Mouse (Mus musculus): ENCODE data around the gene Lmo1.

Lmo1 gene

DNA sequence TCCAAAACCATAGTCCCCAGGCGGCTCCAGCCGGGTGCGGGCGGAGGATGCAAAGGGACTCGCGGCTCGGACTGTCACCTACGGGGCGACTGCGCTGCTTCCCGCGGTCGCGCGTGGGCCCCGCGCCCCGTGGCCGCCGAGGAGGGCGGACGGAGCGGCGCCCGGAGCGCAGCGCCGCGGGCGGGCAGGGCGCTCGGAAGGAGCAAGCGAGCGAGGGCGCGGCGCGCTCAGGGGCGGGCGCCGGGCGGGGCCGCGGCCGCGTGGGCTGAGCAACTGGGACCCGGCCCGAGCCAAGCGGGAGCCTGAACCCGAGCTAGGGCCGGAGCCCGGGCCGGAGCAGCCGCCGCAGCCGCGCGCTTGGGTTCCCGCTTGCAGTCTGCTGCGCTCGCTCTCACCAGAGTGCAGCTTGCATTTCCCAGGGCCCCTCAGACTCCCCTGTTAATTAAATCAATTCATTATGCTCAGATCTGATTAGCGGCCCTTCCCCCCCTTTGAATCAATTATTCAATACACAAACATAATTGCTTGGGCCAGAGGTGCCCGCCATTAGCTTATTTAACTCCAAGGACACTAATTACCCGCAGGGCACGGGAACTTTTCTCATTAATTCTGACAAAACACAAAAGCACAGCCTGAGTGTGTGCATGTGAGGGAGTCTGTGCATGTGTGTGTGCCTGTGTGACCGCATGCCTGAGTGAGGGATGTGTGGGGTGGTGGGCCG lies at the start of gene Lmo1:
Gene Lmo1 (minus strand): TSS at position 259 of the 721 bp plus-strand sequence.
- no peak for DNase-seq

DNA sequence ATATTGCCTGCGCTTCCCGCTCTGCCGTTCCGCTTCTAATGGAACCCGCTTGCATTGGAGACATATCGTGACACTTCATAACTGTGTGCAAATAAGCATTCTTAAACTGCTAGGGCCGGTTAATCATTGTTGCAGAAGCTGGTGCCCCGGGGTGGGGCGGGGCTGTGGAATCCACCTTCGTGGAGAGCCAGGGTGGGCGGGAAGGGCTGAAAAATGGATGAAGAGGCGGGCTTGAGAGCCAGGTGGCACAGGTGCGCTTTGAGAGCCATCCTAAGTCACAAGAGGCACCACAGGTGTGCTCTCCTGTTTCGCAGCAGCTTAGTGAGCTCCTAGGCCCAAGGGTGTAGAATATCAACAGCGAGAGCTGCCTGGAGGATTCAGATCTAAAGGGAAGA lies 46.7 kb upstream of the Lmo1 start:
- DNase-seq: no peak

DNA sequence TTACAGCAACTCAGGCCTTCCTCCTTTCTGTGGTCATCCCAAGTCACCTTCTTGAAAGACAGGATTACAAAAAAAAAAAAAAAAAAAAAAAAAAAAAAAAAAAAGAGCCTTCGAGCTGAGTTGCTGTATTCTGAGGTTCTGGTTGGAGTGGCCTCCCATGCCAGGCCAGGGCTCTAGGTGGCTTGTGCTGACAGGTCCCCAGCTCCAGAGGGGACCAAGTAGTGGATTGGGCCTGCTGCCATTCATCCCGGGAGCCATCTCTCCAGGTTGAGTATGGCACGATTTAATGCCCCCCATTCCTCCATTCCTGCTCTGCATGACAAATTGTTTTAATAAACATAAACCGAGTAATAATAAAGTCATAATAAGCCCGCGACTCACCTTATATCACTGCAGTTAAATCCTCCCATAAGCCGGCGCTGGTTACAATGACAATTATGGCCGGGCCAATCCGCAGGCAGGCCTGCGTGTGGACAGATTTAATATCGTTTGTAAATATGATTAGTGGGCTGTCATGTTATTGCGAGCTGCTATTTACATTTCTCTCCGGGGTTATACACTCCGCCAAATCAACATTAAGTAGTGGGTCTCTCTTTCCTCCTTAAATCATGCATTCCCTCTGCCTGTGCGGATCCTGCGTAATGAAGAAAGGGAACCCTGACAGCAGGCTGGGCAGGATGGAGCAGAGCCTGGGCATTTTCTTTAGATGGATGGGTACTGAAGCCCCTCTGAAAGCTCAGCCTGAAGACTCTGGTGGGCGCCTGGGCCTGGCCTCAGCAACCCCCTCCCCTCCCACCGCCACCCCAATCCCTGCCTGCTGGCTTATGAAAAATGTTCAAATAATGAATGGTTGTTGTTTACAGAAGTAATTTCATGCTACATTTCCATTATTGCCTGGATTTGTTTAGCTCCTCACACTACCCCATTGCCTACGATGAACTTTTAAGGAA lies 46.0 kb upstream of the Lmo1 start:
- no peak for DNase-seq

DNA sequence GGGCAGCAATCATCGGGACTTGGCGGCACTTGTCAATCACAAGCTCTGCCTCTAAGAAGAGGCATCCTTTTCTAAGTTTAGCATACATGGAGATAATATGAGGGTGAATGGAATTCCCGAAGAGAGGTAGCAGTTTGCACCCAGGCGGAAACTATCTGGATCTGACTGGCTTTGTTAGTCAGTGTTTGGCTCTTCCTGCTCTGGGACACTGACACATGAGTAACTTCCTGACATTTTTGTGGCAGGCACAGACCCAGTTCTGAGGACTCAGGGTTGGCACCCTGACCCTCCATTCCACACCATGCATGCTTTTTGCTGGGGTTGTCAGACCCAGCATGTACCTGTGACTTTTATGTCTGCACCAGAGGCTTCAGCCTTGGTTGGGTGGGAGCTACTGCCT lies 45.0 kb upstream of the Lmo1 start:
- DNase-seq: no peak

DNA sequence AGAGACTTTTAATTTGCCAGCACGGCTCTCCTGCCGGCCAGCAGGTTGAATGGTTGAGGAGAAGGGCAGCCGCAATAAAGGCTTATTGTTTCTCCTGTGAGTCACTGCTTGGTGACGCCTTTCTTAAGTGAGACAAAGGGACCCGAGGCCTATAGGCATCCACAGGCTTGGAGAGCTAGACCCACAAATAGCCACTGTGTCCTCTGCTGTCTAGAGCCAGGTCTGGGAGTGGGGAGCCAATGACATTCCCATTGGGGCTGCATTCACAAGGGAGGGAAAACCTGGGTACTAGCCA lies 43.9 kb upstream of the Lmo1 start:
- DNase-seq: no peak

DNA sequence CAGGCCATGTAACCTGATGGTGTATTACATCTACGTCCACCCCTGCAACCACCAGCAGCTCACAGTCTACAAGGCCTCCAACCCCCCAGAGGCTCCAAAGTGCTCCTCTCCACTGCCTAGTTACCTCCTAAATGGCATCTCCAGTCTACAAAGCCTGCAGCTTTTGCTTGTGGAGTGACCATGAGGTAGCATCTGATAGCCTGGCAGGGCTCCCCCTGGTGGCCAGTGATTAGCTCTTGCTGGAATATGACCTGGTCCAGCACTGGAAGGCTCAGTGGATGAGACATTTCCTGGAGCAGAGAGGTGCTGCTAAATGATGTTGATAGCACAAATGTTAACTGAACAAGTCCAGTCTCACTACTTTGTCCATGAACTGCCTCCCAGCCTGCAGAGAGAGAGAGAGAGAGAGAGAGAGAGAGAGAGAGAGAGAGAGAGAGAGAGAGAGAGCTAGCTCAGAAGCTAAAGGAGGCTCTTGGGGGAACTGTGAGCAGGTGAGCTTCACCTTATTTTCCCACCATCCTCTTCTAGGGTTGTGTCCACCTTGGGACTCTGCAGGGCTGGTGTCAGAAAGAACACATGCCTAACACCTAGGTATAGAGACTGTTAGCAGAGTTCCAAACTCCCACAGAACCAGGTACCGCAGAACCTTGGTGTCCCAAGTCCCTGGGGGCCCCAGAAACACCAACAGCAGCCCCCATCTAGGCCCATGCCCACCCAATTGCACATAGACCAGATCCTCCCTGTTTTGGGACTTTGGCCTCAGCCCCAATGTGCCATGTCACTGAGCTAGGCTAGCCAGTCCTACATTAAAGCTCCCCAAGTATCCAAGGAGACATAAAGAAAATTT lies 43.3 kb upstream of the Lmo1 start:
- peak; percentile 54 to 56 for DNase-seq

DNA sequence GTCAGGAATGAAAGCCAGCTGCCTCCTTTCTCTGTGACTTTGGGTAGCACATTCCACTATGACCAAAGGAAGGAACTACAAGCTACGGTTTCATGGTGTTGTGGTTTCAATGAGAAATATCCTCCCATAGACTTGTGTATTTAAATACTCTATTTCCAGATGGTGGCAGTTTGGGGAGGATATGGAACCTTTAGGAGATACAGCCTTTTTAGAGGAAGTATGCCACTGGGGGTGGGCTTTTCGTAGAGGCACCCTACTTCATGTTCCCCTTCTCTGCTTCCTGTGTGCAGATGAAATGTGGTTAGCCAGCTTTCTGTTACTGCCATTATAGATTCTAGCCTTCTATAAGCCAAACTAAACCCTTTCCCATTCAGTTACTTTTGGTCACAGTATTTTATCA lies 34.8 kb upstream of the Lmo1 start:
- DNase-seq: no peak

DNA sequence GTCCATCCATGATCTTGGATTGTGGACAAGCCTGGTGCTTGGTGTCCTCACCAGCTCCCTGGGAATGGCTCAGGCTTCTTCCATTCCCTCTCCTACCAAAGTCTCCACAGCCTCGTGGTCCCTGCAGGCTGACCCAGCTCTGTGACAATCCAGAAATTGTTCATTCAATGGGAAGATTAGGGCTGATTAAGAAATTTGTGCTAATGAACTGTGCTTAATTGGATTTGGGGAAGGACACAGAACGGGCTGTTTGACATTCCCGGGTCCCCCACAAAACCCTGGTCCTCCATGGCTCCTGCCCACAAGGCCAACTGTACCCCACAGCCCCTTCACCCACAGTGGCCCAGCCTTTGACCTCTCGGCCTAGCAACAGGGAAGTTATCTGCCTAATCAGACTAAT lies 32.8 kb upstream of the Lmo1 start:
- DNase-seq: no peak

DNA sequence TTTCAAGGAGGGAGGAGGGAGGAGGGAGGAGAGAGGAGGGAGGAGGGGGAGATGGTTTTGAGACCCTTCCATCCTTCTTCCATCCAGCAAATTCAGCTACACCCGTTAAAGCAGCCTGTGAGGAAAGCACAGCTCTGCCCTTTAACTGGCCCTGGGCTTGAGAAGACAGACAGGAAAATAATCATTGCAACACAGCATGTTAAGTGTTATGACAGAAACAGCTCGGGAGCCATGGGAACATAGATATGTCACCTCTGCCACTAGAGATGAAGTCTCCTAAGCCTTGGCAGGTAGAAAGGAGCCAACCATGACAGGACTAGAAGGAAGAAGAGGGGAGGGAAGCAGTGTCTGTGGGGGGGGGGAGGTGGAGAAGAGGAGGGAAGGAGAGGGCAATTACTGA lies 31.4 kb upstream of the Lmo1 start:
- DNase-seq: no peak

DNA sequence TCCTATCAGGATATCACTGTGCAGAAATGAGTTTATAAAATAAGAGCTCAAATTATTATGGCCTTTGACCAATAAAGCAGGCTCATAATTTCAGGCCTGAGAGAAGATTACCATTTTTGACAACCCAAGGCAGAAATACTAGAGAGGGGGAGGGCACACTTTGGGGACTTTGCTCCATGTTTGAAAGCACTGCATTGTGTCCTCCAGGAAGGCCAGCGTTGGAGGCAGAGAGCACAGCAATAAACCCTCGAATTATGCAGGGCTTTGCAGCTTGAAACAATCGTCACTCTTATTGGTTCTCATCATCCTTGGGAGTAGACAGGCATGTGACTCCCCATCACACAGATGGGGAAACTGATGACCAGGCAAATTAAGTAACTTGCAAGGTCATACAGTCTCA lies 28.1 kb upstream of the Lmo1 start:
- DNase-seq: no peak

DNA sequence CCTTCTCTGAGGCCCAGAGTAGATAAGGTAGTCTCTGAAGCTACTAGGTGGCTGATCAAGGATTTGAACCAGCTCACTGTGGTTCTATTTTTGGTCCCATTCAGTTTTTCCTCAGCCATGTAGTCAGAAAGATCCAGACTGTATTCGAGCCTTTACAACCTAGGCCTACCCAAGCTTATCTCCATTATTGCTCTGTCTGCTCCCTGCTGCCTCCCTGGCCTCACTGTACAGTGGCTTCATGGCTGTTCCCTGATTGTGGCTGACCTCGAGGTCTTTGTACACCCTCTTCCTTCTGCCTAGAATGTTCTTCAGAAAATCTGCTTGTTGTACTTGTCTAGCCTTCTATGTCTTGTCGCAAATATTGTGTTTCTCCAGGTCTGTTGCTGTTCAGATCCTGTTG lies 25.6 kb upstream of the Lmo1 start:
- no peak for DNase-seq

DNA sequence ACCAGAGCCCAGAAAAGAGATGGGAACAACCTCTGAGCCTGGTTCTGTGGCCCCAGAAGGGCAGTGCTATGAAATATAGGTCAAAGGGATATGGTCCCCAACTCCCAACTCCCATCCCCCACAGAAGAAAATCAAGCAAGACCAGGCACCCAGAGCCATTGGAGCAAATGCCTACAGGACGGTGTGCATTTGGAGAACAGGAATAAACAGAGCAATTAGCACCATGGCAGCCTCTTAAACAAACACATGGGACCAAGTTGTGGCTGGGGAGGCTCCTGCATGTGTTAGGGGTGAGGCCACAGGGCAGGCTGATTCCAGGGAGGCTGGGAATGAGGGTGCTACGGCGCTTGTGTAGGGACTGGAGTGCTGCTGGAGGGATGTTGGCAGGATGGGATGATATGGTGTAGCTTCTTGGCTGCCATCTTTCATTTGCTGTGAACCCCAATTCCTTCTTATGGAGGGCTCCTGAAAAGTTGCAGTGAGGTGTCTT lies 22.2 kb upstream of the Lmo1 start:
- DNase-seq: no peak

DNA sequence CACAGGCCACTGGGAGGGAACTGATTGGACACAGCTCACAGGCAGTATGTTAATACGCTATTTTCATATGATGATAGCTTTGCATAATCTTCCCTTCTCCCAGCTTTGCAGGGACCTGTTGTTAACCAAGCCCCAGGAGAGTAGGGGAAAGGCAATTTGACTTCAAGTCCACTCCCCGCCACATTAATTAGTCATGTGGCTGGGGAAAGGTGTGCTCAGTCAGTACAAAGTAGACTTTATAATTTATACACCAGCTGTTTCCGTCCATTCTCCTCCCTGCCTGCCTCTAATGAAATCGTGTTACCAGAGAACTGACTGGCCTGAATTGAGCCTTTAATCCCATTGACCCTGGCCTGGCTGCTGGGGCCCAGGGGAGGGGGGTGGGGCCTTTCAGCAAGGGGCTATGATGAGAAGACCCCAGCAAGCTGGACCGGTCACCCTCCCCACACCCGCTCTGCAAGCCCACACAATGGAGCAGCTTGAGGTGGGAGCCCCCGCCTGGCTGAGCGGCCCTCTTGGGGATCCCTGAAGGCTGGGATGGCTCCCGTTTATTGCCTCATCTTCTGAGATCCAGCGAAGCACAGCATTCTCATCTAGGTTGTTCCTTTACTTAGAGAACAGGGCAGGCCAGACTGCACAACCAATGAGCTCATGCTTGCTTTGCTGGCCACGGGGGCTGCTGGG lies 21.5 kb upstream of the Lmo1 start:
- no peak for DNase-seq

DNA sequence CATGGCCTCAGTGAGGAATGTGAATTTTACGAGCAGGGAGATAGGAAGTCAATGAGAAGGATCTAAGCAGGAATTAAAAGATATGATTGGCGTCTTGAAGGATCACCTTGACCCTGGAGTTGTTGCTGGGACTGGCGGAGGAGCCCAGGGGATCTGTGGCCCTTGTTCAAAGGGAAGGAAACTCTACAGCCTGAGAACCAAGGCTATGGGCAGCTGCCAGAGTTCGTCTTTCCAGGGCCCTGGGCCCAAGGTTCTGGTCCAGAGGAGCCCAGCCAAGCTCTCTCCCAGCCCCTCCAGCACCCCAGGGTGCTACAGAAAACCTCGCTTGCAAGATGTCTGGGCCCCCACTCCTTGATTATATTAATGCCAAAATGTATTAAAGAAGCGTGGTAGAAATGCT lies 21.0 kb upstream of the Lmo1 start:
- DNase-seq: no peak

DNA sequence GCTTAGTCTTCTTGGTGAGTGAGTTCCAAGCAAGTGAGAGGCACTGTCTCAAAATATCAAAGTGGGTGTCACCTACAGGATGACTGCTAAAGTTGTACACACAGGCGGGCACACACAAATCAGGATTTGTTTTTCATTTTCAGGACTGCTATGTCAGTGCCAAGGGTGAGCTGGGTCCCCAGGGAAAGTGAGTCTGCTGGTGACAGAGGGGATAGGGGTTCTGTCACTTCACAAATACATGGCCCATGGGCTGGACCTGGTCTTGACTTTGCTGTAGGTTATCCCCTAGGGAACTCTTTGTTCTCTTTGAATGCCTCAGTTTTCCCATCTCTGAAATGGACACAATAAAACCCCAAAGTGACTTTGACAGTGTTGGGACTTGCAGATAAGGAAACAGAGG lies 19.8 kb upstream of the Lmo1 start:
- DNase-seq: no peak

DNA sequence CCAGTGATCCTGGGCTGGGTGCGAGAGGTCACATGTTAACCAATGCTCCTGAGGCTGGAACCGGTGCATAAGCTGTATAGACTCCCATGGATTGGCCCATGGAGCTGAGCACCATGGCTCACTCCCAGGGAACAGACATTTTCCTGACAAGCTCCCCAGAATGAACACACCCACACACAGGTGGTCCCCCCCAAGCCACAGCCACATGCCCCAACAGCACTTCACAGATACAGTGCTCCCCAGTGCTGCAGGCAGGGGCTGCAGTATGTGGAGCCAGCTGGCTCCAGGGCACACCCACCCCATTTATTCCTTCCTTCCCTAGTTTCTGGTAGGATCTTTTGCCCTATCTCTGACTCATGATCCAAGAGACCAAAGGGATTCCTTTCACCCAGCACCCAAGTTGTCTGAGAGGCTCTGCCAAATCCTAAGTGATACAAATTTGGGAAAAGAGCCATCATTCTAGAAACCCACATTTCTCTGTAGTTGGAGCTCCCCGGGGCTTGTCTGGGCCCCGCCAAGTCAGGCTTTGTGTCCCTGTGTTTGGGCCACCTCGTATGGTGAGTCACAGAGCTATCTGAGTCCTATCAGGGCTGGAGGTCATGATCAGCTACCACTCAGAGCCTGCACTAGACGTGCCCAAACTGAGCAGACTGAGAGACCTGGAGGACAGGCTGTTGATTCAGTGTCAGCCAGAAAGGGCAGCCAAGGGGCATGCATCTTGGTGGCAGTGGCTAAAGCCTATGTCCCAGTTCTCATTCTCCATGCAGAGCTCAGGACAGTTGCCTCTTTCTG lies 12.4 kb upstream of the Lmo1 start:
- DNase-seq: no peak

DNA sequence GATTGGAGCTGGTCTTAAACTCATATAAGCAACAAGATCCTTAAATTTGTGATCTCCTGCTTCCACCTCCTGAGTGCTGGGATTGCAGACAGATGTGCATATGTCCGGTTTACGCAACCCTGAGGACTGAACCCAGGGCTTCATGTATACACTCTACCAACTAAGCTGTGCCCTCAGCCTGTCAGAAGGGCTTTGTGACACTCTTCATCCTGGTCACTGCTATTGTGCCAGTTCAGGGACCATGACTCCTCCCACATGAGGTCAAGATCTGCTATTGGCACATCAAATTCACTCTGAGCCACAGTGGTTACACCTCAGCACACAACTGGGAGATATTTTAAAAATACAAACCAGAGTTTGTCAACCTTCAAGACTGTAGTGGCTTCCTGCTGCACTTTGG lies 11.0 kb upstream of the Lmo1 start:
- no peak for DNase-seq

DNA sequence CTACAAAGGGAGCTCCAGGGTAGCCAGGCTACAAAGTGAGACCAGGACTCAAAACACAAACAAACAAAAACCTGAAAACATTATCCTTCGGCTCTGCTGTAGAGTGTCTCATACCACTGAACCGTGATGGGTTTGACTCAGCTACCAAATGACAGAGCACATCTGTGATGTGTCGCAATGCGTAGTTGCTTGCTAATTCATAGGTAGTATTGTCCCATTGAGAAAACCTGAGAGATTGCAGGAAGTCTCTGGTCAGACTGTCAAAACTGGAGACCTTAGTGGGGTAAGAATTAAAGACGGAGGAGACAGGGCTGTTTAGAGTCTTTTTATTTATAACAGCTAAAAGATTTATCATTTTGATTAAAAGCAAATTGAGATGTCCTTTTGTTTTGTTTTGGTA lies 10.6 kb upstream of the Lmo1 start:
- no peak for DNase-seq

DNA sequence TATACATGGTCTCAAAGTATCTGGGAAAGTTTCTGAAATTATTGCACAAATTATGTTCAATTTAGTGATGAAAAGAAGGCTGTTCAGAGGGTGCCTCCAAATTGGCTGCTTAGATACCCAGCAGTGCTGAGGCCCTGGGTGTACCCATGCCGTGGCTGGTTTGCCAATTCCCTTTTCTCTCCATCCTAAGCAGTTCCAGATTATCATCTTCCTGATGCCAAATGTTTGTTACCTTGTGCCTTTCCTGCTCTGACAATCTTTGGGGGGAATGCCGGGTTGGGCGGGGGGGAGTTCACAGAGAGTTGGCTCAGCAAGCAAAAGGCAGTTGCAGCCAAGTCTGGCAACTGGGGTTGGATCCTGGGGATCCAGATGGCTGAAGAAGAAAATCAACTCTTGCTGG lies 1.7 kb upstream of the Lmo1 start:
- DNase-seq: no peak

DNA sequence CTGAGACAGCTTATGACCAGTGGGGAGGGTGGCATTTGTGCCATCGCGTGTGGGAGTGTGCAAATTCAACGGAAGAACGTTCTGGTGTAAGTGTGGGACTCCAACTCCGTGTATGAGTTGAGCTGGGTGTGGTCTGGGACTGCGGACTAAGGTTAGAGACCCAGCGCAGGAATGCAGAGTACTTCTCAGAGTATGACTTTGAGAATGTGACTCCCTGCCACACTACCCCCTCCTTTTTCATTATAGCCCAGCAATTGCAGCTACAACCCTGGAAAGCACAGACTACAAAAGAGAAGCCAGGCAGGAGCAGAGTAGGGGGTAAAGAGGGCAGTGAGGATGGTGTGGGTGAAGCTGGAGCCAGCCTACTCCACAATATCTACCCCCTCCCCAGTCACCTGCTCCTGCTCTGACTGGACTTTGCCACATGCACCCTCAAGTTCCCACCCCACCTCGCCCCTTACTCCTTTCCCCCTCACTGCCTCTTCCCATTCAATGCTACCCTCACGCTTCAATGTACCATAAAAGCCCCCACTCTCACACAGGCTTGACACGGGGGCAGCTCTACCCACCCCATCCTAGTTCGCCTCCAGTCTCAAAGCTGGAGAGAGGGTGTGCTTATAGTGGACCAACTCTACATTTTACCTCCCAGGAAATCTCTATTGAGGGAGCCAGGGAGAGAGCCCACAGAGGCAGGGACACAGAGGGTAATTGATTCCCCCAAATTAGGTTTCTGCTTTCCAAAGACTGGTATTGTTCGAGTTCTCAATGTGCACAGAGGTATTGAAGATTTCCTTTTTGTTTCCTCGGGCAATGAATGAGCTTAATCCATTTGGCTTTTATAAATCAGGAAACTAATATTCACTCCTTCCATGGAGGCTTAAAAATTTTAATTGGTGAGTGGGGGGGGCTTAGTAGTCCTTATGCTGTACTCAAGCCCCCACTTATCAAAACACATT lies 941 bp upstream of the Lmo1 start:
- DNase-seq: no peak
